8 mouse cellular contexts compared by ENCODE assay signal in the genomic region with DNA sequence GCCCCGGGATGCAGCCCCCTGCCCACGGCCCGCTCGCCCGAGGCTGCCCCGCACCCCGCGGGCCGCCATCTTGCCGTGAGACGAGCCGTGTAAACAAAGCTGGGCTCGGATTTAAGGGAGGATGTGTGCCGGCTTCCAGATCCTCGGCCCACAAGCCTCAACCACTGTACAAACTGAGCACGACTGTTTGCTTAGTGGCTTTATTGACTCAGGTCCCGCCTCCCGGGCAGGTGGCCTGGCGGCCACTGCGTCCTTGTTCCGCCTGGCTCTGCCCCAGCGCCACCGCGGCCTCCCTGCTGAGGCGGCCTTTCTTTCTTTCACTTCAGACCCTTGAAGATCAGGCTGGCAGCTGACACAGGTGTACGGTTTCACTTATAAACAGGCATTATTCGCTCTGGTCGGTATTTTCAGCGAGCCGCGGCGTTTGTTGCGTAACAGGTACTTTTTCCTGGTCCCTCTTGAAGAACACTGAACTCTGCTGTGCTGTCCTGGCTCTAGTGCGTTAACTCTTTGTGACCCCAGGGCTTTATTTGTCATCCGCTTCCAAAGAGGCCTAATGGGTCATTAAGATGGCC.
DNase-seq lines count a peak whose midpoint lies in the region; ATAC-seq and TF ChIP-seq lines count a peak whose summit lies in the region.

No protein-coding gene starts in this region.

- peak overlapping the region; percentile 47 for H3K4me3 ChIP-seq in hindbrain, postnatal 0 days (ENCODE audit: low read length)

- 1% methylated on average over 35 of the region's 35 CpGs for WGBS in hindbrain, postnatal 0 days

- no peak for TF ChIP-seq CTCF in hindbrain, postnatal 0 days (IDR thresholded peaks at IDR 0.05; ENCODE audit: low read depth)

- H3K36me3 ChIP-seq in hindbrain, postnatal 0 days (ENCODE audit: insufficient read depth, low read length): no peaks in the 10 kb centered on the region

- intact Hi-C loops in left cerebral cortex, postnatal 25 days (cut with DNase I): no loop called here

- H3K27ac ChIP-seq in hindbrain, postnatal 0 days: peak overlapping the region; percentile 91

- peak; percentile 63 for ATAC-seq in activated CD4-positive, CD25-positive, alpha-beta regulatory T cell, adult 4 months
- ATAC-seq in hindbrain, postnatal 0 days: peak; percentile 75
- peak; percentile 68 for ATAC-seq in megakaryocyte progenitor cell, adult 5-6 weeks (replicated peaks; ENCODE audit: poor library complexity)

- peak; percentile 40 to 62 for DNase-seq in cerebellum, postnatal 4 days (ENCODE audit: low spot score in 2 of 2)
- peak; percentile 48 for DNase-seq in gastrocnemius, postnatal 10 days
- peak; percentile 68 for DNase-seq in hindbrain, postnatal 0 days (ENCODE audit: low spot score)
- peak; percentile 49 to 61 for DNase-seq in left cerebral cortex, postnatal 25 days (ENCODE audit: low spot score in 2 of 2)
- peak; percentile 41 to 65 for DNase-seq in right cerebral cortex, adult 2 months (ENCODE audit: low spot score in 2 of 2)
- DNase-seq in urinary bladder, postnatal 10 days (ENCODE audit: low spot score): peak; percentile 28

- H3K4me2 ChIP-seq in hindbrain, postnatal 0 days (ENCODE audit: low read depth, low read length): peak overlapping the region; percentile 80

- H3K27me3 ChIP-seq in hindbrain, postnatal 0 days (ENCODE audit: insufficient read depth, low read length): no peaks in the 10 kb centered on the region

- H3K4me1 ChIP-seq in hindbrain, postnatal 0 days (ENCODE audit: insufficient read depth, low read length): 0 out of 2 replicates have a peak, but pooled peaks cover 9% of the 10 kb centered on the region

- H3K9me3 ChIP-seq in hindbrain, postnatal 0 days (ENCODE audit: low read length): no peaks in the 10 kb centered on the region

- peak overlapping the region; percentile 75 for H3K9ac ChIP-seq in hindbrain, postnatal 0 days (replicated peaks; ENCODE audit: low read length)

Comparison
In these comparisons a context has a peak if more than half of its experiments do, and no peak if none do; other contexts are left out.
1. Peak in every context shown above with its lines: DNase-seq, ATAC-seq, H3K4me3 ChIP-seq and H3K27ac ChIP-seq.